Mouse (Mus musculus): ENCODE measurements at regions not wholly inside any gene's neighbourhood (a gene's known extent, or its start where the extent isn't known, plus 50 kb on each side); places are given as distances from the start of the nearest gene placed in this dataset.

DNA sequence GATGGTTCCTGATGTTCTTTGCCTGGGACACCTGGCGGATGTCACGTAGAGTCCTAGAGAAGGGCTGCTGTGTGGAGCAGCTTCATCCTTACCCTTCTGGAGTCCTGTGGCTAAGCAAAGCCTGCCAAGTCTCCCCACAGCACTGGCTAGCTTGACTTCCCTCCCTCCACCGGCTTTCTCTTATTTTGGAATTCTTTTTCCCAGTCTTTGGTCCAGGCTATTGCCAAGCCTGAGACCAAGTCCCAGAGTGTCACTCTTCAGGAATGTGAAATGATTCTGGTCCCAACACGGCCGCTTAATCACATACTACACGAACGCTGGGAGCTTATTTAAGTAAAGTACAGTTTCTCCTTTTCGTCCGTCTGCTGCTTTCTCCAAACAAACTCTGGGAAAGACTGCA, 146.4 kb downstream of the Fndc1 start:
- no peaks in the 10 kb centered on the region for H3K36me3 ChIP-seq (replicated peaks)
- no peaks in the 10 kb centered on the region for H3K9me3 ChIP-seq
- 91% methylated on average over 9 of the region's 9 CpGs for WGBS
- H3K4me1 ChIP-seq, result 0 out of 2 replicates have a peak, but pooled peaks cover under 1% of the 10 kb centered on the region
- no peak overlapping the region for H3K4me3 ChIP-seq
- no peak for DNase-seq (ENCODE audit: low spot score)
- no peak overlapping the region for H3K27ac ChIP-seq (replicated peaks)
- no peaks in the 10 kb centered on the region for H3K27me3 ChIP-seq (replicated peaks; ENCODE audit: low read depth, poor library complexity, severe bottlenecking)

DNA sequence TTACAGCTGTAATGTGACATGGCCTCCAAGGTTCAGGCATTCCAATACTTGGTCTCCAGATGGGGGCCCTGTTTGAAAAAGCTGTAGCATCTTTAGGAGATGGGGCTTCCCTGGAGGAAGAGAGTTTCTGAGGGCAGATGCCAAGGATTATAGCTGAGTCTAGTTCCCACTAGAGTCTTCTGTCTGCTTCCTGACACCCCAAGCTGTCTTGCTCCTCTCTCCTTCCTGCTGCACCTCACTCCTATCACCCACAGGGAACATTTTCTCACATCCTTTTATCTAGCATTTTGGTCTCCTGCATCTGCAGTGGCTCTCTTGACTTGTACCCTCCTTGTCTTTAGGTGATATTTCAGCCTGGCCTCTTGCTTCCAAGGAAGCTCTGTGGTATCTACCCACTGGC, 147.3 kb downstream of the Fndc1 start:
- H3K36me3 ChIP-seq (replicated peaks), result no peaks in the 10 kb centered on the region
- no peaks in the 10 kb centered on the region for H3K27me3 ChIP-seq (replicated peaks; ENCODE audit: low read depth, poor library complexity, severe bottlenecking)
- H3K4me1 ChIP-seq, result 0 out of 2 replicates have a peak, but pooled peaks cover 2% of the 10 kb centered on the region
- H3K4me3 ChIP-seq, result no peak overlapping the region
- no peaks in the 10 kb centered on the region for H3K9me3 ChIP-seq
- H3K27ac ChIP-seq (replicated peaks), result no peak overlapping the region
- DNase-seq (ENCODE audit: low spot score), result no peak

DNA sequence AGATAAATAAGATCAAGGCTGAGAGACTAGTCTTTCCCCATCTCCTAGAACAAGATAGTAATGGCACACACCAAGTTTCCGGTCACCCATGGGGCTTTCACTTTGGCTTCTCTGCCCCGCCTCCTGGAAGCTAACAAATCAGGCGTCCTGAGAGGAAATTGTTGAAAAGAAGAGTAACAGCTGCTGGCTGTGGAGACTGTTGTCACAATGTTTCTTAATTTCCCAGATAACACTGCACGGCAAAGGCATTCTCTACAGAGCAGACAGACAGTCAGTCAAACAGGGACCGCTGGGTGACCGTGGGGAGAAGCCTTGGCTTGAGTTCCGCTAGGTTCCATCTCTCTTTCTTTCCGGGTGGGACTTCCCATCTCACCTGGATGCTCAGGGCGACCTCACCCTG, 148.2 kb downstream of the Fndc1 start:
- DNase-seq (ENCODE audit: low spot score), result no peak
- no peak overlapping the region for H3K4me3 ChIP-seq
- H3K4me1 ChIP-seq, result 0 out of 2 replicates have a peak, but pooled peaks cover 2% of the 10 kb centered on the region
- H3K9me3 ChIP-seq, result no peaks in the 10 kb centered on the region
- H3K36me3 ChIP-seq (replicated peaks), result no peaks in the 10 kb centered on the region
- no peak overlapping the region for H3K27ac ChIP-seq (replicated peaks)
- H3K27me3 ChIP-seq (replicated peaks; ENCODE audit: low read depth, poor library complexity, severe bottlenecking), result no peaks in the 10 kb centered on the region
- 84% methylated on average over 9 of the region's 9 CpGs for WGBS

DNA sequence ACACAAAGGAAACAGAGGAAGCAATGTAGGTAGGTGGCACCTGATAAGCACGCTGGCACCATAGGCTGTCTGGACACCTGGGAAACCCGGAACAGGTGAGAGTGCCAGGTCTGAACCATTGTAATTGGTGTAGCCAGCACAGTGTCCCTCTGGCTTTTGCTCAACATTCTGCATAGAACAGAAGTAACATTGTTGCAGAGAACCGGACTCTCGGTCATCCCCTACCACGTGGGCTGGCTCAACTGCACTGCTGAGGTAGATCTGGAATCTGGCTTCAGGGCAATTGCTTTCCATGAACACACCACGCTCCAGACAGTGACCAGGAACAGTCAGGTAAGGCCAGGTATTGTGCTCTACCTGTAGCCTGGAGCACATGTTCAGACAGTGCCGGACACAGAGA, 149.3 kb downstream of the Fndc1 start:
- WGBS, result 92% methylated on average over 7 of the region's 7 CpGs
- Histone ChIP-seq H3K9me3 (no peaks in the 10 kb centered on the region), H3K27ac (replicated peaks) (no peak overlapping the region), H3K36me3 (replicated peaks) (no peaks in the 10 kb centered on the region), H3K4me1 (0 out of 2 replicates have a peak, but pooled peaks cover 2% of the 10 kb centered on the region), H3K4me3 (no peak overlapping the region), H3K27me3 (replicated peaks; ENCODE audit: low read depth, poor library complexity, severe bottlenecking) (no peaks in the 10 kb centered on the region)
- no peak for DNase-seq (ENCODE audit: low spot score)

DNA sequence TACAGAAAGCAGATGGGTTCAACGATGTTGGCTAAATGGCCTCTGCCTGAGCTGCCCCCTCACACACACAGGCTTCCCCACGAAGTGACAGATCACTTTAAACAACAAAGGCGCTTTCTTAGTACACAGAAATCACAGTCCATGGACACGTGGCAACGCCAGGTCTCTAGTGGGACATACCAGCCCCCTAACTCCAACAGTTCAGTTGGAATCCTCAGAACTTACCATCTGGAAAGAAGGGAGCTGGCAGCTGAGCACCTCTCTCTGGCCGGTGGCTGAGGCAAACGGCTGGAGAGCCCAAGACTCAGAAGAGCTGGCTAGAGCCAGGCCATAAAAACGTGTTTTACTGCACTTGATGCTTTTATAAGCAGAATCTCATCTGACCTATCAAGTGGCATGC, 149.8 kb downstream of the Fndc1 start:
- H3K36me3 ChIP-seq (replicated peaks), result no peaks in the 10 kb centered on the region
- no peak overlapping the region for H3K27ac ChIP-seq (replicated peaks)
- no peak overlapping the region for H3K4me3 ChIP-seq
- no peaks in the 10 kb centered on the region for H3K9me3 ChIP-seq
- 83% methylated on average over 8 of the region's 8 CpGs for WGBS
- no peaks in the 10 kb centered on the region for H3K27me3 ChIP-seq (replicated peaks; ENCODE audit: low read depth, poor library complexity, severe bottlenecking)
- DNase-seq (ENCODE audit: low spot score), result no peak
- H3K4me1 ChIP-seq, result 0 out of 2 replicates have a peak, but pooled peaks cover 2% of the 10 kb centered on the region

DNA sequence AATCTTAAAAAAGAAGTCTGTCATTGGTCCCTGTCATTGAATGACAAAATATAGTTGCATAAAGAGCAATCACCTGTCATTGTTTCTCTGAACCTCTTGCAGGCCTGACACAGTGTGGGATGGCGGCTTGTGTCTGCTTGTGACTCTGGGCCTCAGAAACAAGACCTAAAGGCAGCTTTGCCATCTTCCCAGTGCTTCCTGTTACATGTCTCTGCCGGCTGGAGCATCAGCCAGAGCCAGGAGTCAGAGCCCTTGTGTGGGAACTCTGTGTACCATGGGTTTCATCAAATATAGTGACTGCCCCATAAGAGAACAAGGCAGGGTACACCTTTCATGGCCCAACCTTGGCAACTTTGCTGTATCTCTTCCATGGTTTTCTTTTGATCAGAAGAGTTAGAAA, 150.3 kb downstream of the Fndc1 start:
- Histone ChIP-seq H3K36me3 (replicated peaks) (no peaks in the 10 kb centered on the region), H3K4me3 (no peak overlapping the region), H3K9me3 (no peaks in the 10 kb centered on the region), H3K27me3 (replicated peaks; ENCODE audit: low read depth, poor library complexity, severe bottlenecking) (no peaks in the 10 kb centered on the region), H3K27ac (replicated peaks) (no peak overlapping the region), H3K4me1 (0 out of 2 replicates have a peak, but pooled peaks cover 2% of the 10 kb centered on the region)
- WGBS, result 93% methylated on average over 2 of the region's 2 CpGs
- DNase-seq (ENCODE audit: low spot score), result no peak

DNA sequence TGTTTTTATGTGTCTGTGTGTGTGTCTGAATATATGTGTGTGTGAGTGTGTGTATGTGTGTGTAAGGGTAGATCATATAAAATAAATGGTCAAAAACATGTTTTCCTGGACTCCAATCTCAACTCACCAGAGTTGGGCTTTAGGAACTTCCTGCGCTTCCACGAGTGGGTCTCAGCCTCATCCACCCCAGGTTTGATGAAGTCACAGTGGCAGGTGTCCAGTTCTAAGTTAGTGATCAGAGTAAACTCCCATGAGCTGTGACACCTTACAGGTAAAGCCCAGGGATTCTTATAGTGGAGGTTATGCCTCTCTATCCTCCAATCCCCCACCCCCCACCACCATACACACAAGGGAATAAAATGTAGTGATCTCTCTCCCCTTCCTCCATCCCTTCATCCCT, 152.6 kb downstream of the Fndc1 start:
- Histone ChIP-seq H3K4me1 (0 out of 2 replicates have a peak, but pooled peaks cover 2% of the 10 kb centered on the region), H3K9me3 (no peaks in the 10 kb centered on the region), H3K36me3 (replicated peaks) (no peaks in the 10 kb centered on the region), H3K27ac (replicated peaks) (no peak overlapping the region), H3K27me3 (replicated peaks; ENCODE audit: low read depth, poor library complexity, severe bottlenecking) (no peaks in the 10 kb centered on the region), H3K4me3 (no peak overlapping the region)
- WGBS, result 96% methylated on average over 2 of the region's 2 CpGs
- DNase-seq (ENCODE audit: low spot score), result no peak

DNA sequence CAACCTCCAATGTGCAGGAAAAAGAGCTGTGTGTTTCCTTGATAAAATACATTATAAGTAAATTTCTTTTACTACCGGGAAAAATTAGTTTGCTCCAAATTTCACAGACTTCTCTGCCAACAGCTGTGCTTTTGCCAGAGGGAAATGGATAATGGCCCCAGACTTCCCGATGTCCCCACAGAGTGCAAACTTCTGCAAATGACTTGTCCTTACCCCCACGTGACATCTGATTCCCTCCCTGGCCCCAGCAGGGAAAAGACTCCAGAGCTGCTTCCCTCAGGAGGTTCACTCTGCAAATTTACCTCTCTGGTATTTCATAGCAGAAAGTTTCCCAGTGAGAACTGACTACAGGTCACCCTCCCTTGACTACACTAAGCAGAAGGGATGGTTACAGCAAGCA, 159.3 kb downstream of the Fndc1 start:
- 50% methylated on average over 3 of the region's 3 CpGs for WGBS
- no peak overlapping the region for H3K27ac ChIP-seq (replicated peaks)

DNA sequence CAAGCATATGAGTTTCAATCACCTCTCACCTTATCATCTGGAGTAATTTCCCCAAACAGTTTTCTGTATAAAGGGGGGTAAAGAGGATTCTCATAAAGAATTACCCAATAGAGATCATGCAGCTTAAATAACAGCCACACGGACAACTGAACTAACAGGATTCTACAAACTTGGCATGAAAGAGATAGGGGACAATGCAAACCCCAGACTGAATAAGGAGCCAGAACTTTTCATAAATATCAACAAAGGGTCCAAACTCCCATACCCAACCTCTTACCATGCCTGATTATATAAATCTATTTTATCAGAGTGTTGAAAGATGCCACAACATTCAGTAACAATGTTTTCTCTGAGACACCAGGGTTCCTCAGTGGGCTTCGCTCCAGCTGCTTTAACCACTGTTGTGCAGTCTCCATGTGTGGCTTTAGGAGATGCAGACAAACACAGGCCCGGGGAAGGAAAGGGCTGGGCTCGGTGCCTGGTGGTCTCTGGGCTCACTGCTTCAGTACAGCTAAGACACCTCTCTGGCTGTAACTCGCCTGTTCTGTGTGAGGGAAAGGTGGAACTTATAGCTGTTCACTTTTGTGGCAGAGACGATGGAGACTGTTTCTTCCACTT, 160.2 kb downstream of the Fndc1 start:
- no peak for DNase-seq (ENCODE audit: low spot score)
- H3K27ac ChIP-seq (replicated peaks), result no peak overlapping the region
- no peaks in the 10 kb centered on the region for H3K36me3 ChIP-seq (replicated peaks)
- H3K4me1 ChIP-seq, result peaks cover 18% of the 10 kb centered on the region
- H3K27me3 ChIP-seq (replicated peaks; ENCODE audit: low read depth, poor library complexity, severe bottlenecking), result no peaks in the 10 kb centered on the region
- H3K4me3 ChIP-seq, result no peak overlapping the region
- WGBS, result 79% methylated on average over 6 of the region's 6 CpGs
- H3K9me3 ChIP-seq, result no peaks in the 10 kb centered on the region

More for the DNA sequence above, 159.3 kb downstream of the Fndc1 start:
- peaks cover 18% of the 10 kb centered on the region for H3K4me1 ChIP-seq
- no peaks in the 10 kb centered on the region for H3K9me3 ChIP-seq
- H3K36me3 ChIP-seq (replicated peaks), result no peaks in the 10 kb centered on the region
- no peaks in the 10 kb centered on the region for H3K27me3 ChIP-seq (replicated peaks; ENCODE audit: low read depth, poor library complexity, severe bottlenecking)
- no peak overlapping the region for H3K4me3 ChIP-seq
- DNase-seq (ENCODE audit: low spot score), result no peak

DNA sequence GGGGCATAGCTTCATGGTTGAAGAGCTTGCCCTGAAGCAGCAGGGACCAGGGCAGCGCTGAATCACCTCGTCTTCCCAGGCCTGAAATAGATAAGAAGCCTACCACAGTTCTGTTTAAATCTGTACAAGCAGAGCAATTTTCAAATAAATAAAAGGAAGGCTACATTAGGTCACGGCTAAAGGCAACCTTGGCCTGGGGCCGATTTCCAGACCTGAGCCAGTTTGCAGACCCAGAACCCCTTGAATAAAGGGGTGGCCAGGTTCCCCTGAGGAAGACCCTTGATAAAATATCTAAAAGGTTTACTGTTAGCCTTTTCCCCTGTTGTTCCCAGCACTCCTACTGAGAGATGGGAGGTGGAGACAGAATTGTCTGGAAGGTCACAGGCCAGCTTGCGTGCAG, 160.9 kb downstream of the Fndc1 start:
- H3K9me3 ChIP-seq, result no peaks in the 10 kb centered on the region
- H3K4me1 ChIP-seq, result peaks cover 18% of the 10 kb centered on the region
- no peaks in the 10 kb centered on the region for H3K36me3 ChIP-seq (replicated peaks)
- no peak overlapping the region for H3K27ac ChIP-seq (replicated peaks)
- H3K4me3 ChIP-seq, result no peak overlapping the region
- DNase-seq (ENCODE audit: low spot score), result no peak
- 75% methylated on average over 5 of the region's 5 CpGs for WGBS
- H3K27me3 ChIP-seq (replicated peaks; ENCODE audit: low read depth, poor library complexity, severe bottlenecking), result no peaks in the 10 kb centered on the region

DNA sequence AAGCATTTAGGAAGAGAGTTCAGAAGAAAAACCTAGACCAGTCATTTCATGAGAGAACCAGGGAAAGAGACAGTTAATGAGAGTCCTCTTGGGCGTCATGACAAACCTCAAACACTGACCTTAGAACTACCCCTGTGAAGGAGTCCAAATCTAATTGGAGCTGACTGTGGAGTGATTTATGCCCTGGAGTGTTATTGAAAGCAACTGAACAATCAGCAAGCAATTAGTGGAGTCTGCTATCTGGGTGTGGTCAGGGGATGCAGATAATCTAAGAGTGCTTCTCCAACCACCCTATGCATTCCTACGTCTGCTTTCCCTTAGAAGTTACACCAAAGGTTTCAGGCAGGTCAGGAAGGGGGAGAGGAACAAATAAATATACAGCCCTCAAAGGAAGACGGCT, 161.4 kb downstream of the Fndc1 start:
- H3K4me1 ChIP-seq, result peaks cover 18% of the 10 kb centered on the region
- H3K4me3 ChIP-seq, result no peak overlapping the region
- H3K9me3 ChIP-seq, result no peaks in the 10 kb centered on the region
- 21% methylated on average over 3 of the region's 3 CpGs for WGBS
- DNase-seq (ENCODE audit: low spot score), result no peak
- no peak overlapping the region for H3K27ac ChIP-seq (replicated peaks)
- H3K36me3 ChIP-seq (replicated peaks), result no peaks in the 10 kb centered on the region
- H3K27me3 ChIP-seq (replicated peaks; ENCODE audit: low read depth, poor library complexity, severe bottlenecking), result no peaks in the 10 kb centered on the region

DNA sequence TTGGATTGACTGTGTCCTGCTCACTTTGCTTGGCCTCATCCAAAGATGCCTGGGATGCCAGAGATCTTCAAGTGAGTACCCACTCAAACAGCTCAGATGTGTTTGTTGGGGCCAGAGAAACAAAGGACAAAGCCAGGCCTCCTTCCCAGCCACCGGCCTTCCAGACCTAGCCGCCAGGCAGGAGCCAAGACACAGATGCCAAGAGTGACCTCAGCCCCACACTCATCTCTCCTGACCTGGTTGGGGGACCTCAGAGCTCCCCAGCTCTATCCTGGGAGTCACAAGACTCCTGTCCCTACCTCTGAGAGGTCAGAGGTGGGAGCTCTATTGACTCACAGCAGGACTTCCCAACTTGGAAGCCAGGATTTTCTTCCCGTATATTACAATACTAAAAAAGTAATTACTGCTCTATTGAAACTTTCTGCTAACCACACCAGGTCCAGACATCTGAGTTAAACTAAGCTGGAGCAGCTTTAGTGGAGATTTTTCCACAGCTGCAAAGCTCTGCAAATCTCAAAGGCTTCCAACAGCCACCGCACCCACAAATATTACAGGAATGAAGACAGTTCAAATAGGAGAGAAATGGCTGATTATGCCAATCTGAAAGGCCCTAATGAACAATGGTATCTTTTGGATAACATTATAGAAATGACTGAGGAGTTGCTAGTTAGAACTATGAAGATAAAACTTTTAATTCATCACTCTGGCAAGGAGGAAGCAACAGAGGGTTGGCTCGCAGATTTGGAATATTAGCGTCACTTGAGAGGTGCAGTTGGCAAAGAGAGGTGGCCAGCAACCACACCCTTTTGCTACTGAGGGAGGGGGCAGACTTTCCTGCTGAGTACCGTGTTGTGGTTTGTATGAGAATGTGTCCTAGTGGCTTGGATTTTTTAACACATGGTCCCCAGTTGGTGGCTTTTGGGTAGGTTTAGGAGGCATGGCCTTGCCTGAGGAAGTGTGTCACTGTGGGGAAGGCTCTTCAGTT, 162.9 kb downstream of the Fndc1 start:
- no peaks in the 10 kb centered on the region for H3K9me3 ChIP-seq
- no peaks in the 10 kb centered on the region for H3K36me3 ChIP-seq (replicated peaks)
- no peak for DNase-seq (ENCODE audit: low spot score)
- H3K4me1 ChIP-seq, result peaks cover 18% of the 10 kb centered on the region
- no peak overlapping the region for H3K4me3 ChIP-seq
- H3K27me3 ChIP-seq (replicated peaks; ENCODE audit: low read depth, poor library complexity, severe bottlenecking), result no peaks in the 10 kb centered on the region
- 85% methylated on average over 7 of the region's 7 CpGs for WGBS
- no peak overlapping the region for H3K27ac ChIP-seq (replicated peaks)

DNA sequence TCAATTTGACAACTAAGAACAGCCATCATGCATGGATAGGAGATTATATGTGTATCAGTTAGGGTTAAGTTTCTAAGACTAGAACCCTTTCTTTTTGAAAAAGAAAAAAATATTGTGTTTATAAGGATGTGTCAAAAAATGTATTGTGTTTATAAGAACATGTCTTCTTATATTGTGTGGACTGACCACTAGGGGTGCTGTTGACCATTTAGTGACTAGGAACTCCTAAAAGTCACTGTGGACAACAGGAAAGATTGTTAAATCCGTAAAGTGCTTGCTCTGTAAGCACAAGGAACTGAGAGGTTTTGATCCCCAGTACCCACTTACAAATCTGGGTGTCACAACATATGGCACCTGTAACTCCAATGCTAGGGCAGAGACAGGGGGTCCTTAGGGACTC, 170.6 kb downstream of the Fndc1 start:
- Histone ChIP-seq H3K4me3 (no peak overlapping the region), H3K27me3 (replicated peaks; ENCODE audit: low read depth, poor library complexity, severe bottlenecking) (no peaks in the 10 kb centered on the region), H3K27ac (replicated peaks) (no peak overlapping the region), H3K36me3 (replicated peaks) (no peaks in the 10 kb centered on the region), H3K9me3 (no peaks in the 10 kb centered on the region), H3K4me1 (peaks cover 4% of the 10 kb centered on the region; the same call in 1 of the 2 replicates)
- DNase-seq (ENCODE audit: low spot score), result no peak
- 57% methylated on average over 1 of the region's 1 CpGs for WGBS
